Mouse (Mus musculus) bone marrow, adult 2 months (tissue): Measurements from ENCODE around the gene Ide. TPM values are rescaled to one million over a fixed set of nuclear protein-coding genes. Genes with fewer than 3 reads are reported as not detected.

Source experiments
- H3K27ac ChIP-seq: fragments of 200-500 bp; 2 replicates; pipeline ENCODE4 v1.5.1; 2012; ENCODE audit warnings: low read depth, mild to moderate bottlenecking, control low read depth, inconsistent platforms, low read length; ENCODE audit not compliant: control insufficient read depth, poor library complexity, insufficient read depth
- H3K4me1 ChIP-seq: fragments of 200-500 bp; 2 replicates; pipeline ENCODE4 v1.6.1; 2011; ENCODE audit warnings: low read length; ENCODE audit not compliant: control insufficient read depth, insufficient read depth
- H3K4me3 ChIP-seq: fragments of 200-500 bp; replicated peaks from 2 replicates; pipeline ENCODE3; 2011; ENCODE audit warnings: mild to moderate bottlenecking, low read depth, low read length, control low read depth; ENCODE audit not compliant: control insufficient read depth
- CTCF ChIP-seq: fragments of 200-500 bp; IDR thresholded peaks from 2 replicates; pipeline ENCODE4 v1.5.1; 2011; ENCODE audit warnings: low read length, control low read depth; ENCODE audit not compliant: control insufficient read depth, insufficient read depth
- POLR2A ChIP-seq: fragments of 200-500 bp; IDR thresholded peaks from 2 replicates; pipeline ENCODE4 v1.6.1; 2011; ENCODE audit warnings: low read depth, mild to moderate bottlenecking, control low read depth, low read length, borderline replicate concordance; ENCODE audit not compliant: control insufficient read depth
- WGBS: fragments of 180-500 bp; shearing (Covaris S2); methylation state at CpG from one replicate; pipeline ENCODE4 v1.1.7; 2018; 5-methylcytosine and 5-hydroxymethylcytosine counted together
- polyA plus RNA-seq: library from polyadenylated mRNA; stranded (reverse); fragments of >200 nt; gene quantifications from 2 replicates; pipeline ENCODE4 v1.2.4, GENCODE M21; 2011; ENCODE audit warnings: low replicate concordance; ENCODE audit not compliant: missing spikeins, insufficient read depth, insufficient read length

Gene Ide
- polyA plus RNA-seq, 1 experiment: 11.1 TPM

DNA sequence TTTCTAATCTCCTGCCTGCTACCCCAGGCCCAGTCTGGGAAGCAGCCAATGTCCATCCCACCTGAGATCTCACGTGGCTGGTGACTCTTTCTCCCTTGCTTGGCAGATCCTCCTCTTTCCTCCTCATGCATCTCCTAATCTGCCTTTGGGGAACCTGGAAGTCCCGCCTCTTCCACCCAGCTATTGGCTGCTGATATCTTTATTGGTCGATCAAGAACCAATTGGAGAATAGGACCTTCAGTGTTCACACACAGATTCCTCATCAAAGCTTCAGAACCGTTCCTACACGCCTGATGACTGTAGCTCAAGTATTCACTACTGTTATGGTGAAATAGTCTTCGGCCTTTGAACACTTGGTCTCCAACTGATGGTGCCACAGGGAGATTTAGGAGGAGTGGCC lies 85.5 kb downstream of the Ide start:
- TF ChIP-seq CTCF (no peak), POLR2A (no peak)
- H3K27ac ChIP-seq: no peak overlapping the region
- H3K4me3 ChIP-seq: no peak overlapping the region
- whole genome bisulfite sequencing: 75% methylated on average over 6 of the region's 6 CpGs
- no peaks in the 10 kb centered on the region for H3K4me1 ChIP-seq

- Histone ChIP-seq H3K4me1 (no peaks in the 10 kb centered on the region; the same call in 1 of the 2 replicates), H3K4me3 (no peak overlapping the region), H3K27ac (no peak overlapping the region)
- 52% methylated on average over 3 of the region's 3 CpGs for WGBS
- TF ChIP-seq POLR2A (no peak), CTCF (no peak)
Observed at GRCm38 (mm10) chr19:37248199-37248598, 89.5 kb downstream of the Ide start.

GRCm38 (mm10) chr19:37246859-37247258 lies 90.8 kb downstream of the Ide start:
- Histone ChIP-seq H3K27ac (no peak overlapping the region), H3K4me3 (no peak overlapping the region), H3K4me1 (no peaks in the 10 kb centered on the region; the same call in 1 of the 2 replicates)
- 35% methylated on average over 3 of the region's 3 CpGs for WGBS
- TF ChIP-seq CTCF (no peak), POLR2A (no peak)

GRCm38 (mm10) chr19:37242707-37243106 lies 94.9 kb downstream of the Ide start:
- TF ChIP-seq CTCF (no peak), POLR2A (no peak)
- 35% methylated on average over 2 of the region's 2 CpGs for WGBS
- Histone ChIP-seq H3K27ac (no peak overlapping the region), H3K4me1 (no peaks in the 10 kb centered on the region; the same call in 1 of the 2 replicates), H3K4me3 (no peak overlapping the region)

GRCm38 (mm10) chr19:37241201-37241600 lies 96.5 kb downstream of the Ide start:
- no peak for TF ChIP-seq POLR2A
- TF ChIP-seq CTCF: no peak
- 67% methylated on average over 5 of the region's 5 CpGs for WGBS
- Histone ChIP-seq H3K4me1 (no peaks in the 10 kb centered on the region; the same call in 1 of the 2 replicates), H3K4me3 (no peak overlapping the region), H3K27ac (no peak overlapping the region)

DNA sequence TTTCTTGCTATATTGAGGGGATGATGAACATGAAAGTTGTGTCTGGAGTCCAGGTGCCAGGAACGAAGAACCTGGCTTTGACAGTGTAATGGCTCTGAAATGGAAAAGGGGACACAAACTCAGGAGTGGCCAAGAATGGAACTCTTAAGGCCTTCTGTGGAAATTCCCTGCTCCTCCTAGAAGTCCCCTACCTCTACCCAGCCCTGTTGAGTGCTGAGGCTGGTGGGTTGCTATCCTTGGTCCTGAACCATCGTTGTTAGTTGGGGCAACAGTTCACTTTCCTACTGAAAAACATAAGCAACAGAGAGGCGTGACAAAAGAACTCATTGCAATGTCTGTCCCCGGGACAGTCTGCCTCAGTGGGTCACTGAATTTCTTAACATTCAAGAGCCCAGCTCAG lies 98.6 kb downstream of the Ide start:
- Histone ChIP-seq H3K4me3 (no peak overlapping the region), H3K27ac (no peak overlapping the region; the same call in 1 of the 2 replicates), H3K4me1 (peaks cover 2% of the 10 kb centered on the region; the same call in 1 of the 2 replicates)
- no peak for TF ChIP-seq POLR2A
- WGBS: 42% methylated on average over 4 of the region's 4 CpGs

DNA sequence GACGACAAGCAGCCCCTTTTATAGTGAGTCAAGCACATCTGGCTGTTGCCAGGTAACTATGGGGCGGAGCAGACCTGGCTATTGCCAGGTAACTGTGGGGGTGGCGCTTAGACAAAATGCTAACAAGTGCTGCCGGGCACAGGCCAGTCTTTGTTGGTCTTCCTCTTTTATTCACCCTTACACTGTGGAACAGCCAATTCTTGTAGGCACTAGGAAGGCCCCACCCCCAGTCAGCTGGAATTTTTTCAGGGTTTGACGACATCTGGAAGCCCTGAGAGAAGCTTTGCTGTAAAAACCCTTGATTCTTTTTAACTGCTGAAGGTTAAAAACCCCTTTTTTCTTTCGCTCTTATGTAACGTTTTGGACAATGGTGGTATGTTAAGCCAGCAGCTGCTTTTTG lies 99.0 kb downstream of the Ide start:
- H3K4me3 ChIP-seq: no peak overlapping the region
- peaks cover 2% of the 10 kb centered on the region; the same call in 1 of the 2 replicates for H3K4me1 ChIP-seq
- no peak for TF ChIP-seq POLR2A
- TF ChIP-seq CTCF: no peak
- 36% methylated on average over 7 of the region's 7 CpGs for WGBS
- peak overlapping the region; percentile 89 for H3K27ac ChIP-seq

DNA sequence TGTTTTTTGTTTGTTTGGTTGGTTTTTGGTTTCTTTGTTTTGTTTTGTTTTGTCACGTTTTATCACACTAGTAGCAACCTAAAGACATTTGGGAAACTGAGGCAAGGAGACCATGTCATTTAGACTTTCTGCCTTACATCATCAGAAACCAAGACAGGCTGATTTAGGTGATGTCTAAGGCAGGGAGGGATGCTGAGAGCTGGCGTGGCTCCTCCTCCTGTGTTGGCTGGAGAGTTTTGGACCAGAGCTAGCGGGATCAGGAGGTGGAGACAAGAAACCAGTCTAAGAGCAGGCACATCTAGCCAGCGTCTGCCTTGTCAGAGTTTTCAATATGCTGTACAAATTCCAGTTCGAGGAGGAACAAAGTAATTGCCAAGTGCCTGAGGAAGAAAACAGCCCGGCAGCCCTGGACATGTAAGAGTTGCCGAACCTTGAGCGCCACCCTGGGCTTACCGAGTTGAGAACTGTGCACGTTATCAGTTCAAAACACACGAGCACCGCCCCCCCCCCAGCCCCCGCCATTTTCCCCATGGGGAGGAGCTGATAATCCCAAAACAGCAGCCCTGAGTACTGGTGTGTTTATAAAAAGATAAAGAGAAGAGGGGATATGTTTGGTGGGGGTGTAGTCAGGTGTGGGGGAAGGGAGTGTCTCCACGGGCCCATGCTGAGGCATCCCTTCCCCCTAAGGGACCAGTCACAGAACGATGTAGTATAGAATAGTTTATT lies 99.8 kb downstream of the Ide start:
- peaks cover 3% of the 10 kb centered on the region; the same call in 1 of the 2 replicates for H3K4me1 ChIP-seq
- H3K27ac ChIP-seq: peak overlapping the region; percentile 97
- 5% methylated on average over 15 of the region's 15 CpGs for WGBS
- TF ChIP-seq POLR2A (no peak), CTCF (no peak)
- H3K4me3 ChIP-seq: peak overlapping the region; percentile 32

DNA sequence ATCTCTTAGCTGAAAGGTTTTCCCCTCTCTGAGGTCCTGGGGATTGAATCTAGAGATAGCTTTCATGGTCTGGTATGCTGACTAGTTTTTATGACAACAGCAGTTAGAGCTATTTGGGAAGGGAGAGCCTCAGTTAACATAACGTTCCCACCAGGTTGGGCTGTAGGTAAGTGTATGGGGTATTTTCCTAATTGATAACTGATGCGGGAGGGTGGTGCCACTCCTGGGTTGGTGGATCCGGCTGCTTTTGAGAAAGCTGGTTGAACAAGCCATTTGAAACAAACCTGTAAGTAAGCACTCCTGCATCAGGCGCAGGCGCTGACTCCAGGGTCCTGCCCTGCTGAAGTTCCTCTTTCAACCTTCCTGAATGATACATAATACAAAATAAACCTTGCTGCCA lies 100.3 kb downstream of the Ide start:
- WGBS: 22% methylated on average over 5 of the region's 5 CpGs
- no peak overlapping the region for H3K4me3 ChIP-seq
- TF ChIP-seq POLR2A: no peak
- no peak for TF ChIP-seq CTCF
- H3K4me1 ChIP-seq: peaks cover 3% of the 10 kb centered on the region; the same call in 1 of the 2 replicates
- peak overlapping the region; percentile 97 for H3K27ac ChIP-seq
